Mouse (Mus musculus): ENCODE results near the gene Acod1.
A peak's percentile ranks its signal among the peaks of the same experiment; 100 is the strongest.

- TF ChIP-seq CTCF (conservative IDR thresholded peaks at IDR 0.05; ENCODE audit: low read length), result peak; percentile 34
- TF ChIP-seq POU5F1 (IDR thresholded peaks at IDR 0.05; ENCODE audit: borderline replicate concordance, low read length), result no peak
Measured at GRCm38 (mm10) chr14:103059495-103059894, 12.7 kb downstream of the Acod1 start.

All from E14TG2a.4 (cell line).